Mouse (Mus musculus) WW6 (cell line): ENCODE measurements around the gene Dpagt1.
"Not testable (repeated sequence)": the region's sequence is repeated elsewhere in the genome, so short reads cannot be mapped to it uniquely, and the experiment has no call there.

Experiments
- DNase-seq: peaks from one replicate; pipeline ENCODE4 v3.0.0-alpha.2; 2013; ENCODE audit warnings: low read depth, low spot score

Gene Dpagt1

GRCm38 (mm10) chr9:44318076-44318825 lies 7.6 kb upstream of the Dpagt1 start:
- no peak for DNase-seq

GRCm38 (mm10) chr9:44318826-44319095 lies 7.1 kb upstream of the Dpagt1 start:
- DNase-seq, result no peak

GRCm38 (mm10) chr9:44319105-44319886 lies 6.5 kb upstream of the Dpagt1 start:
- DNase-seq, result no peak

GRCm38 (mm10) chr9:44319887-44320798 lies 5.7 kb upstream of the Dpagt1 start, which contains the start of gene C2cd2l:
TSS of gene C2cd2l (minus strand) at chr9:44320285.
- no peak for DNase-seq

DNA sequence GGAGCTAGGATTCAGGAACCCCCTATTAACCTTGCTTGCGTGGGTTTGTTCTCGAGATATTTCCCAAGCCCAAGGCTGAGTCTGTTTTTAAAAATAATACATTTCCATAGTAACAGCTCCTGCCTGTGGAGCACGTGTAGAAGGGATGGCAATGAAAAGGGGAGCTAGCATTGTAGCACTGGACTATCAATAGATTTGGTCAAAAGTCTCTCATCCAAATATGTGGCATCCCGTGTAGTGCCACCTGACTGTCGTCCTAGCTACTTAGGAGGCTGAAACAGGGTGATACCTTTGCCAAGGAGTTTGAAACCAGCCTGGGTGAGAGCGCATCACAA lies 5.1 kb upstream of the Dpagt1 start:
- no peak for DNase-seq

GRCm38 (mm10) chr9:44323656-44324055 lies 2.2 kb upstream of the Dpagt1 start:
- DNase-seq, result not testable (repeated sequence)

DNA sequence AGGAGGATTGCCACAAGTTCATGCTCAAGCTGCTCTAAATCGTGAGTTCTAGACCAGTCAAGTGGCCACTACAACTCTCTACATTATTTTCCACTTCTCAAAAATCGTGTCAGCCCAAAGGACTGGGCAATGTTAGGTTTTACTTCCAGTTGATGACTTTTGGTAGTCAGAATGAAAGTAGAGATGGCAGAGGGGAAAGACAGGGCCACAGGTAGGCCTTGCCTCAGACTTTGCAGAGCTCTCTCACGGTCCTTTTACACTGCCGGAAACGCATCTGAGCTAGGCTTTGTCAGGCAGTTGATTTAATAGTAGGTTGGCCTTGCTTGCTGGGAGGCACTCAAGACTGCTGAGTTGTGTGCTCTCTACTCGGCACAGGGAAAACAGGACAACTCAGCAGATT lies 1.7 kb upstream of the Dpagt1 start:
- no peak for DNase-seq

- DNase-seq, result not testable (repeated sequence)
Measured at GRCm38 (mm10) chr9:44325032-44325767, 619 bp upstream of the Dpagt1 start.

DNA sequence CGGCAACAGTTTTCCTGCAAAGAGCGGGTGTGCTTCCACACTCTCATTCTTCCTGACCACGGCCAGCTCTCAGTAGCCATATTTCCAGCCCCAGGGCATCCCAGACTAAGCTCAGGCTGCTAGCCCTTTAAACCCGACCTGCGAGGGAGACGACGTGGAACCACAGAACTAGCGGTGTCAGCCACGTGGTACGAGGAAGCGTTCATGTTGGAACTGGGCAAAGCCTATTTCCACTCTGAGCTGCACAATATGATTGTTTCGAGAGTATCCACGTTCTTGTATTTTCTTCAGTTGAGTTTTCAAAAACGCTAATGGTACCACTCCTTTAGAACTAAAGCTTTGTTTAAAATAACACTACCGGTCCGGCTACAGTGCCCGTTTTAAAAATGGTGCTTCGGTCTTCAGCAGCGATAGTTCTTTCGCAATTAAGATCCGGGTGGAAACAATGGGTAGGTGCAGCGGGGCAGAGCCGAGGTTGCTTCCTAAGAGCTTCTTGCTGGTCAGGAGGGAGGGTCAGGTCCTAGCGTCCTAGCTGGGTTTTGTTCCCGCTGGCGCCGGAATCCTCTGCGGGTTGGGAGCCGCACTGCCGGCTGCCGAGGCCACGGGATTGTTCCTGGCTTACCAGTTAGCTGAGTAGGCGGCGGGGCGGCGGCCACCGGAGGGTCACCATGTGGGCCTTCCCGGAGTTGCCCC lies 698 bp downstream of the Dpagt1 start:
- no peak for DNase-seq

- no peak for DNase-seq
Measured at GRCm38 (mm10) chr9:44327064-44327711, 1.4 kb downstream of the Dpagt1 start.

DNA sequence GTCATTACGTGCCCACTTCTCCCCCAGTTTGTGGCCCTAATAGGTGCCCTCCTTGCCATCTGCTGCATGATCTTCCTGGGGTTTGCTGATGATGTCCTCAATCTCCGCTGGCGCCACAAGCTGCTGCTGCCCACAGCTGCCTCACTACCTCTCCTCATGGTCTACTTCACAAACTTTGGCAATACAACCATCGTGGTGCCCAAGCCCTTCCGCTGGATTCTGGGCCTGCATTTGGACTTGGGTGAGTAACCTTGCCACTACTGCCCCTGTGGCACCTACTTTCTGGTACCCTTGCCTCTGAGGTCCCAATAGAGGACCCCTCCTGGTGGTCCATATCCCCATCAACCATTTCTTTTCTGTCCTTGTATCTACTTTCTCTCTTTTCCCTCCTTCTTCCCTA lies 2.1 kb downstream of the Dpagt1 start:
- DNase-seq, result no peak

DNA sequence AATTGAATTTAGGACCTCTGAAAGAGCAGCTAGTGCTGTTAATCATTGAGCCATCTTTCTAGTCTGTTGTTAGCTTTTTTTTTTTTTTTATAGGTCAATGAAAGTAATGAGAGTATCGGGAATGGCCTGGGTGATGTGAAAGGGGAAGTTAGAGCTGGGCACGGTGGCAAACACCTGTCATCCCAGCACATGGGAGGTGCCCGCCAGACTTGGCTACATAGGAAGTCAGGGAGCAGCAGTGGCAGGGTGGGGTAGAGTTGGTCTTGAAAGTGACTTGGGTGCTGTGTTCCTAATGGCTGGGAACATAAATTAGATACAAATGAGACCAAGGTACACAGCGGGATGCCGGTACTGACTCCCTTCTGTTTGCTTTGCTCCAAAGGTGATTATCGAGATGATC lies 4.9 kb downstream of the Dpagt1 start:
- no peak for DNase-seq

GRCm38 (mm10) chr9:44332918-44333638 lies 7.3 kb downstream of the Dpagt1 start:
- DNase-seq, result no peak

DNA sequence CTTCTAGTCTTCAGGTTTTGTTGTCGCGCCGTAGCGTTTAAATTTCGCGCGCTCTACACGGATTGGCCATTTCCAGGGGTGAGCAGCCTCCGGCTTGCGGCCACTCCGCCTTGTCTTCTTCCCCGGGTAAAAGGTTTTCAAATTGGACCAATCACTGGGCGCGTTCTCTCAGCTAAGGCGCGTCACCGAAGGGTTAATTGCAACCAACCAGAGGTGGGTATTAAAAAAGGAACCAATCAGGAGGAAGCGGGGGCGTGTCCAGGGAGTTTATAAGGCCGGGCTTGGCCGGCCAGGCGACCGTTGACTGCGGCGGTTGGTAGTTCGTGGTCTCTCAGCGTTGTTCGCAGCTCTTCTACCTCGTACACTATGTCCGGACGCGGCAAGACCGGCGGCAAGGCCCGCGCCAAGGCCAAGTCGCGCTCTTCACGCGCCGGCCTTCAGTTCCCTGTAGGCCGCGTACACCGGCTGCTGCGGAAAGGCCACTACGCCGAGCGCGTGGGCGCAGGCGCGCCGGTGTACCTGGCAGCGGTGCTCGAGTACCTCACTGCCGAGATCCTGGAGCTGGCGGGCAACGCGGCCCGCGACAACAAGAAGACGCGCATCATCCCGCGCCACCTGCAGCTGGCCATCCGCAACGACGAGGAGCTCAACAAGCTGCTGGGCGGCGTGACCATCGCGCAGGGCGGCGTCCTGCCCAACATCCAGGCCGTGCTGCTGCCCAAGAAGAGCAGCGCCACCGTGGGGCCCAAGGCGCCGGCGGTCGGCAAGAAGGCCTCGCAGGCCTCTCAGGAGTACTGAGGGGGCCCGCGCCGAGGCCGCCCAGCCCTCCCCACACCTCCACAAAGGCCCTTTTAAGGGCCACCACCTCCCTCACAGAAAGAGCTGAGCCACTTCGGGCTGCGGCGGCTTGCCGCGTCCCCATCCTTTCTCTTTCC lies 8.8 kb downstream of the Dpagt1 start, which contains the start of gene H2afx:
Gene H2afx, plus strand, starts transcription at position 299 of the 935 bp plus-strand sequence.
- peak; percentile 97 for DNase-seq

- no peak for DNase-seq
Measured at GRCm38 (mm10) chr9:44335331-44336092, 9.7 kb downstream of the Dpagt1 start.

GRCm38 (mm10) chr9:44336093-44336406 lies 10.2 kb downstream of the Dpagt1 start:
- no peak for DNase-seq

- not testable (repeated sequence) for DNase-seq
Measured at GRCm38 (mm10) chr9:44336513-44336912, 10.7 kb downstream of the Dpagt1 start.

GRCm38 (mm10) chr9:44336964-44337363 lies 11.1 kb downstream of the Dpagt1 start:
- DNase-seq, result no peak
